Mouse (Mus musculus) forebrain, embryonic 11.5 days (tissue): ENCODE measurements at regions not wholly inside any gene's neighbourhood (a gene's known extent, or its start where the extent isn't known, plus 50 kb on each side); places are given as distances from the start of the nearest gene placed in this dataset.

ENCODE experiments used
- ATAC-seq: fragments of 200-750 bp; cut with Nextera tagmentation; replicated peaks from 2 replicates; pipeline ENCODE4 v1.8.0; 2017; ENCODE audit warnings: moderate TSS enrichment; ENCODE audit not compliant: low FRiP score
- DNase-seq: peaks from one replicate; pipeline ENCODE4 v3.0.0-alpha.2; 2017; ENCODE audit warnings: low spot score
- H3K27ac ChIP-seq: fragments of 300-500 bp; sonication (generic); 2 replicates; pipeline ENCODE4 v1.5.1; 2014; ENCODE audit warnings: low read depth, low read length
- H3K27me3 ChIP-seq: fragments of 300-500 bp; sonication (generic); 2 replicates; pipeline ENCODE4 v1.6.1; 2014; ENCODE audit warnings: mild to moderate bottlenecking, low read length, mixed read lengths; ENCODE audit not compliant: control insufficient read depth, insufficient read depth
- H3K36me3 ChIP-seq: fragments of 300-500 bp; sonication (generic); 2 replicates; pipeline ENCODE4 v1.6.1; 2014; ENCODE audit warnings: mild to moderate bottlenecking, low read length, moderate library complexity, mixed read lengths; ENCODE audit not compliant: control insufficient read depth, insufficient read depth
- H3K4me1 ChIP-seq: fragments of 300-500 bp; sonication (generic); replicated peaks from 2 replicates; pipeline ENCODE4 v1.6.1; 2014; ENCODE audit warnings: low read length, mixed read lengths; ENCODE audit not compliant: control insufficient read depth, insufficient read depth
- H3K4me2 ChIP-seq: fragments of 300-500 bp; sonication (generic); 2 replicates; pipeline ENCODE4 v1.6.1; 2014; ENCODE audit warnings: low read depth, mild to moderate bottlenecking, low read length, moderate library complexity, mixed read lengths; ENCODE audit not compliant: severe bottlenecking
- H3K4me3 ChIP-seq: fragments of 300-500 bp; sonication (generic); 2 replicates; pipeline ENCODE4 v1.5.1; 2014; ENCODE audit warnings: low read depth, low read length
- H3K9ac ChIP-seq: fragments of 300-500 bp; sonication (generic); 2 replicates; pipeline ENCODE4 v1.6.1; 2014; ENCODE audit warnings: low read length
- H3K9me3 ChIP-seq: fragments of 300-500 bp; sonication (generic); 2 replicates; pipeline ENCODE4 v1.6.1; 2016; ENCODE audit warnings: low read length, mixed read lengths; ENCODE audit not compliant: control insufficient read depth
- WGBS: fragments of 180-500 bp; shearing (Covaris S2); extraction: QIAGEN DNeasy Blood & Tissue Kit; methylation state at CpG from one replicate; pipeline ENCODE4 v1.1.7; 2014; 5-methylcytosine and 5-hydroxymethylcytosine counted together

DNA sequence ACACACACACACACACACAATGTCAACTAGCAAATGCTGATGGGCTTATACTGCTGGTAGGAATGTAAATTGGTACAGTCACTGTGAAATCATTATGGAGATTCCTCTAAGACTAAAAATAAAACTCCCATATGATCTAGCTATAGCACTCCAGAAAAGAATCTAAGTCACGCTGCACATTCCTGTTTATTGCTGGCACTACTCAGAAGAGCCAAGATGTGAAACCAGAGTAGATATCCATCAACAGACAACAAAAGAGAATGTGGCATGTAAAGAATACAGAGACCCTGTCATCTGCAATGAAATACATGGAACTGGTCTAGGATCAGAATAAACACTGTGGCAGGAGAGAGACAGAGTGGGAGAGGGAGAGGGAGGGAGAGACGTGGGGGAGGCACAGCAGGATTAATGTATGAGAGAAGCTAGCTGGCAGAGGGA, 442.8 kb upstream of the Nrp1 start:
- Histone ChIP-seq H3K27ac (no peak overlapping the region), H3K9me3 (no peaks in the 10 kb centered on the region), H3K4me3 (no peak overlapping the region), H3K27me3 (no peaks in the 10 kb centered on the region), H3K9ac (no peak overlapping the region), H3K4me1 (no peaks in the 10 kb centered on the region), H3K36me3 (no peaks in the 10 kb centered on the region), H3K4me2 (no peak overlapping the region)
- DNase-seq: no peak
- WGBS: 76% methylated on average over 2 of the region's 2 CpGs
- ATAC-seq: no peak

GRCm38 (mm10) chr8:127921925-127922324, 436.5 kb upstream of the Nrp1 start:
- H3K9me3 ChIP-seq: no peaks in the 10 kb centered on the region
- ATAC-seq (no peak), DNase-seq (no peak)
- no peaks in the 10 kb centered on the region for H3K27me3 ChIP-seq
- 85% methylated on average over 1 of the region's 1 CpGs for WGBS
- no peak overlapping the region for H3K4me2 ChIP-seq
- H3K36me3 ChIP-seq: no peaks in the 10 kb centered on the region
- no peaks in the 10 kb centered on the region for H3K4me1 ChIP-seq
- H3K4me3 ChIP-seq: no peak overlapping the region
- H3K9ac ChIP-seq: no peak overlapping the region
- no peak overlapping the region for H3K27ac ChIP-seq

- H3K27ac ChIP-seq: no peak overlapping the region
- ATAC-seq (no peak), DNase-seq (no peak)
- H3K9me3 ChIP-seq: no peaks in the 10 kb centered on the region
- H3K4me3 ChIP-seq: no peak overlapping the region
- H3K27me3 ChIP-seq: no peaks in the 10 kb centered on the region
- no peak overlapping the region for H3K4me2 ChIP-seq
- H3K4me1 ChIP-seq: no peaks in the 10 kb centered on the region
- WGBS: 71% methylated on average over 4 of the region's 4 CpGs
- H3K36me3 ChIP-seq: no peaks in the 10 kb centered on the region
- H3K9ac ChIP-seq: no peak overlapping the region
Observed at GRCm38 (mm10) chr8:127923321-127923720, 435.1 kb upstream of the Nrp1 start.

- 84% methylated on average over 1 of the region's 1 CpGs for WGBS
- Histone ChIP-seq H3K4me3 (no peak overlapping the region), H3K27me3 (no peaks in the 10 kb centered on the region), H3K27ac (no peak overlapping the region), H3K4me2 (no peak overlapping the region), H3K9ac (no peak overlapping the region), H3K36me3 (no peaks in the 10 kb centered on the region), H3K9me3 (no peaks in the 10 kb centered on the region), H3K4me1 (no peaks in the 10 kb centered on the region)
- DNase-seq (no peak), ATAC-seq (no peak)
Observed at GRCm38 (mm10) chr8:127932276-127932675, 426.1 kb upstream of the Nrp1 start.

DNA sequence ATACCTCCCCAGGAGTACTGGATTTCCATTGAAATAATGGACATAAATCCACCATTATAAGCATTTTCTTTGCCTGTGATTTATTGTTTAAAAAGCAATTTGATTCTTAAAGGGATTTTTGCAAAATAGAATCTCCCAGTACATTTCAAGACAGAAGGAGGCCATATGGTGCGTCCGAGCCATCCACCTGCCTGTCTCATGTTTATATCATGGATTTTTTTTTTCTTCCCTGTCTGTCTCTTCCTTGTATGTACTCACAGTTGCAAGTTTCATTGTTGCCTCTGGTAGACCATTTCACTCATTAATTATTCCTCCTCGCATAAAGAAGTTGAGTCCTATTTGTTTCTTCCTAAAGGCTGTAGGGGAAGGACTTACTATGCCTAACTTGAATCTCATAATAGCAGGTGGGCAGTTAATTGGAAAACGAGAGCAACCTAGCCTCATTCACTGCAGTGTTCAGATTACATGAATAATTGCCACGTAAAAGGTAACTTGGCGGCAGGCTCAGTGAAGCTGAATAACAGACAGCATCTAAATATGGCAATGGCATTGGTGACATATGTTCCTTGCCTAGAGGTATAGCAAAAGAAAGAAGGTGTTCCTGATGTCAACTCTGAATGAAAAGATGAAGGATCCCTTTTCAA, 421.5 kb upstream of the Nrp1 start:
- no peak overlapping the region for H3K4me2 ChIP-seq
- no peak for DNase-seq
- H3K9ac ChIP-seq: no peak overlapping the region
- no peaks in the 10 kb centered on the region for H3K9me3 ChIP-seq
- H3K27ac ChIP-seq: no peak overlapping the region
- no peaks in the 10 kb centered on the region for H3K27me3 ChIP-seq
- 57% methylated on average over 6 of the region's 6 CpGs for WGBS
- H3K4me1 ChIP-seq: 0 out of 2 replicates have a peak, but pooled peaks cover 2% of the 10 kb centered on the region
- H3K4me3 ChIP-seq: no peak overlapping the region
- H3K36me3 ChIP-seq: no peaks in the 10 kb centered on the region
- peak; percentile 70 for ATAC-seq

- whole genome bisulfite sequencing: 49% methylated on average over 7 of the region's 7 CpGs
- H3K4me1 ChIP-seq: 0 out of 2 replicates have a peak, but pooled peaks cover 2% of the 10 kb centered on the region
- H3K27me3 ChIP-seq: no peaks in the 10 kb centered on the region
- peak; percentile 54 for DNase-seq
- no peak overlapping the region for H3K4me3 ChIP-seq
- H3K9ac ChIP-seq: no peak overlapping the region
- H3K4me2 ChIP-seq: no peak overlapping the region
- no peak overlapping the region for H3K27ac ChIP-seq
- no peaks in the 10 kb centered on the region for H3K36me3 ChIP-seq
- ATAC-seq: peak; percentile 69; the same call in 1 of the 2 replicates
- no peaks in the 10 kb centered on the region for H3K9me3 ChIP-seq
Observed at GRCm38 (mm10) chr8:127939284-127939985, 419.0 kb upstream of the Nrp1 start.

DNA sequence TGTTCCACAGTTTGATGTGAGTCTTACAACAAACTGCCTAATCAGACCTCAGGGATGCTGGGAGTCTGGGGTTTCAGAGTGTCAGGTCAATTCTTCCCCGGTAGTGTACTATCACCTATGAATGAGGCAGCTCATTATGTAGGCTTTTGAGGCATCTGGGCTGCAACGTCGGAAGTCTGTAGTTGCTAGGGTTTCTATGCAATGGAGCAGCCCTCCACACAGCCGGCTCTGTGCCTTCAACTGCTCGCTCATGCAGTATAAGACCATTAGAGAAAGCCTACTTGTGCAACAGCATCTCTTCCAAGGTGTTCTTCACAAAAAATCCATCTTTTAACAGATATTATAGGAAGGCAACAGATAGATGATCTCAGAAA, 418.4 kb upstream of the Nrp1 start:
- Histone ChIP-seq H3K4me3 (no peak overlapping the region), H3K36me3 (no peaks in the 10 kb centered on the region), H3K9me3 (no peaks in the 10 kb centered on the region), H3K4me2 (no peak overlapping the region), H3K4me1 (0 out of 2 replicates have a peak, but pooled peaks cover 2% of the 10 kb centered on the region), H3K9ac (no peak overlapping the region), H3K27ac (no peak overlapping the region), H3K27me3 (no peaks in the 10 kb centered on the region)
- DNase-seq (no peak), ATAC-seq (peak; percentile 40; the same call in 1 of the 2 replicates)
- 26% methylated on average over 5 of the region's 5 CpGs for WGBS

- no peaks in the 10 kb centered on the region for H3K36me3 ChIP-seq
- no peak overlapping the region for H3K4me2 ChIP-seq
- H3K4me3 ChIP-seq: no peak overlapping the region
- no peak overlapping the region for H3K9ac ChIP-seq
- ATAC-seq (no peak), DNase-seq (no peak)
- H3K27me3 ChIP-seq: no peaks in the 10 kb centered on the region
- H3K4me1 ChIP-seq: 0 out of 2 replicates have a peak, but pooled peaks cover 2% of the 10 kb centered on the region
- H3K27ac ChIP-seq: no peak overlapping the region
- H3K9me3 ChIP-seq: no peaks in the 10 kb centered on the region
Observed at GRCm38 (mm10) chr8:127942319-127942718, 416.1 kb upstream of the Nrp1 start.
